27 mouse cellular contexts compared by ENCODE assay signal in genomic region chr9:60296276-60296675, GRCm38 (mm10).
"Had no signal": no experiment of that assay in that cellular context is flagged by ENCODE, and none has a peak within 500 bp of the region (broad histone marks: within the 10 kb centered on the region; RNA-seq: fewer than 3 reads in every experiment).

No protein-coding gene starts in this region.

- H3K27ac ChIP-seq: gastrocnemius, adult 2 months; heart, embryonic 10.5 days; hindbrain, embryonic 10.5 days; hindbrain, embryonic 12.5 days; hindbrain, embryonic 14.5 days; intestine, embryonic 15.5 days; layer of hippocampus, adult 2 months; limb, embryonic 10.5 days; limb, embryonic 12.5 days; liver, embryonic 13.5 days; liver, embryonic 15.5 days had no signal

- H3K4me3 ChIP-seq: gastrocnemius, adult 2 months; heart, embryonic 10.5 days; heart, embryonic 12.5 days; hindbrain, embryonic 10.5 days; hindbrain, embryonic 12.5 days; intestine, embryonic 15.5 days; layer of hippocampus, adult 2 months; limb, embryonic 10.5 days; limb, embryonic 12.5 days; liver, embryonic 13.5 days; liver, embryonic 15.5 days had no signal

- DNase-seq: gastrocnemius, adult 2 months; gastrocnemius, postnatal 10 days; gastrocnemius, postnatal 25 days; heart, adult 18-20 months; heart, postnatal 10 days; heart, postnatal 4 days; kidney, adult 18-20 months; kidney, adult 8-10 months; kidney, postnatal 10 days; kidney, postnatal 25 days; kidney, postnatal 4 days; liver; liver, embryonic 13.5 days had no signal

- ATAC-seq: forebrain, embryonic 16.5 days; hindbrain, embryonic 16.5 days; inflammation-experienced regulatory T-cells, adult 6 months; intestine, embryonic 15.5 days; intestine, postnatal 0 days had no signal
